Mouse (Mus musculus): ENCODE results near the gene Rps27rt. TPM values are rescaled to one million over a fixed set of nuclear protein-coding genes. Genes with fewer than 3 reads are reported as not detected.
"Not testable (repeated sequence)": the region's sequence is repeated elsewhere in the genome, so short reads cannot be mapped to it uniquely, and the experiment has no call there.

Gene Rps27rt
- total and polyA plus RNA-seq, 2 experiments, result 7.2 to 12.2 TPM

- WGBS, result under 1% methylated on average over 77 of the region's 86 CpGs
- Histone ChIP-seq H3K27ac (replicated peaks; ENCODE audit: insufficient read depth, low read depth, low read length) (no peak within 1 kb of the TSS), H3K4me1 (ENCODE audit: control insufficient read depth, insufficient read depth, low read length) (no peaks in the 10 kb centered on the region), H3K36me3 (ENCODE audit: control insufficient read depth, insufficient read depth, low read length) (no peaks in the 10 kb centered on the region), H3K27me3 (ENCODE audit: control insufficient read depth, insufficient read depth, low read length) (peaks cover 21% of the 10 kb centered on the region), H3K79me2 (ENCODE audit: control insufficient read depth, insufficient read depth, low read length) (no peaks in the 10 kb centered on the region), H3K4me3 (ENCODE audit: insufficient read depth, low read depth, low read length) (peak within 1 kb of the TSS; percentile 56), H3K9ac (ENCODE audit: low read depth, low read length) (peak within 1 kb of the TSS; percentile 76)
- DNase-seq (ENCODE audit: extremely low read depth, low read depth, low spot score), result no peak
- TF ChIP-seq CTCF (IDR thresholded peaks at IDR 0.05; ENCODE audit: low read depth, low read length) (no peak), POLR2A (IDR thresholded peaks at IDR 0.05; ENCODE audit: extremely low read depth, insufficient read depth, low read length) (no peak)
Observed at GRCm38 (mm10) chr9:114978281-114979111, 4.0 kb downstream of the Rps27rt start, which contains the start of gene Osbpl10. TSS of gene Osbpl10 (plus strand) at chr9:114978569.

DNA sequence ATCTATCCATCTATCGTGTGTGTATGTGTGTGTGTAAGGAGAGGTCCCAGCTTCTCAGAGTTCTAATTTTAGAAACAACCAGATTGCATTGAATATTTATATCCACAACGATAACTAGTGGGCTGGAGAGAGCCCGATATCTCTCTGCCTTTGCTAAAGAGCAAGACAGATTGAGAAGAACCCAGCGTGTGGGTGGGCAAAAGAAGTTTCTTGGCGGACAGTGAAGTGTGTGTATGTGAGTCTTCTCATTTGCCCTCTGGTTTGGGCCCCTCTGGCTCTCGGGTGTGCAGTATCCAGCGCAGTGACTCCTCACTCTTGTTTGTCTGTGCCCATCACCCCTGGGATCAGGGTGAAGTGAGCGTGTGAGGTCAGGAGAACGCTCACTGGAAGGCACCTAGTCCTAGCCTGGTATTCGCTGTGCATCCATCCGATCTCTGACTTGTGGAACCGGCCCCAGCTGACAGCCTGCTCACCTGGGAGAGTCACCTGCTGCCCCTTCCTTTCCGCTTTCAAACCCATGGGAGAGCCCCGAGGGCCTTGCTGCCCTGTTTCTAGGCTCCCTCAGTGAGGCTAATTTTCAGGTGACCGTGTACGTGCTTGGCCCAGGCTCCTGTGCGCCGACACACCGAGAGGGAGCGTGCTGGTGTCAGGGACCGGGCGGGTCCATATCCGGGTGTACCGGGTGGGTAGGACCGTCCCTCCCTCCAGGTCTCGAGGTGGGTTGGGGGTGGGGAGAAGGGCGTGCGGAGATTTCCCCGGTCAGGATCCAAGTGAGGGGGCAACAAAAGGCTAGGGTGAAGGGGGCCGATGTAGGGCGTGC lies 4.9 kb downstream of the Rps27rt start:
- no peaks in the 10 kb centered on the region for H3K79me2 ChIP-seq (ENCODE audit: control insufficient read depth, insufficient read depth, low read length)
- no peak overlapping the region for H3K27ac ChIP-seq (replicated peaks; ENCODE audit: insufficient read depth, low read depth, low read length)
- 0 out of 2 replicates have a peak overlapping the region, but pooled peaks have one; percentile 28 for H3K9ac ChIP-seq (ENCODE audit: low read depth, low read length)
- 13% methylated on average over 31 of the region's 31 CpGs for WGBS
- H3K36me3 ChIP-seq (ENCODE audit: control insufficient read depth, insufficient read depth, low read length), result no peaks in the 10 kb centered on the region
- peak overlapping the region; percentile 56; the same call in 1 of the 2 replicates for H3K4me3 ChIP-seq (ENCODE audit: insufficient read depth, low read depth, low read length)
- no peak for DNase-seq (ENCODE audit: extremely low read depth, low read depth, low spot score)
- H3K4me1 ChIP-seq (ENCODE audit: control insufficient read depth, insufficient read depth, low read length), result no peaks in the 10 kb centered on the region
- TF ChIP-seq CTCF (IDR thresholded peaks at IDR 0.05; ENCODE audit: low read depth, low read length) (no peak), POLR2A (IDR thresholded peaks at IDR 0.05; ENCODE audit: extremely low read depth, insufficient read depth, low read length) (no peak)
- peaks cover 21% of the 10 kb centered on the region for H3K27me3 ChIP-seq (ENCODE audit: control insufficient read depth, insufficient read depth, low read length)

GRCm38 (mm10) chr9:114966286-114966685 lies 16.3 kb downstream of the Rps27rt start:
- H3K4me3 ChIP-seq (ENCODE audit: insufficient read depth, low read depth, low read length); H3K27ac ChIP-seq (replicated peaks; ENCODE audit: insufficient read depth, low read depth, low read length); H3K27me3 ChIP-seq (ENCODE audit: control insufficient read depth, insufficient read depth, low read length); H3K36me3 ChIP-seq (ENCODE audit: control insufficient read depth, insufficient read depth, low read length); DNase-seq (ENCODE audit: extremely low read depth, low read depth, low spot score); H3K4me1 ChIP-seq (ENCODE audit: control insufficient read depth, insufficient read depth, low read length); H3K9ac ChIP-seq (ENCODE audit: low read depth, low read length); H3K79me2 ChIP-seq (ENCODE audit: control insufficient read depth, insufficient read depth, low read length): not testable (repeated sequence)
- WGBS, result 89% methylated on average over 7 of the region's 7 CpGs

DNA sequence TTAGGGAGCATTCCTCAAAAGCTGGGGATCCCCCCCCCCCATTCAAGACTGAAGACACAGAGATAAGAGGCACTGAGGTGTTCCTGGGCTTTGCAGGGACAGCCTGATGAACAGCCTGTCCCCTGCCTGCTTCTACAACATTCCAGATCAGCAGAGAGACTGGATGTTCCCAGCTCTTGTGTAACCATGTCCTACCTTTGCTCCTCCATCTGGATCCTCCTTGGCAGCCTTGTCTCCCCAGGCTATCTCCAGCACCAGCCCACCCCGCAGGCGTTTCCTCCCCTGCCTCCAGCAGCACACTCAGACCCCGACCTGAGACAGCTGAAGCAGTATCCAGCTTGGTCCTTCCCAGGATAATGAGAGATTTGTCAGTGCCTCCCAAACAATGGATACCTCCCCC lies 18.4 kb downstream of the Rps27rt start:
- no peaks in the 10 kb centered on the region for H3K27me3 ChIP-seq (ENCODE audit: control insufficient read depth, insufficient read depth, low read length)
- WGBS, result 69% methylated on average over 3 of the region's 3 CpGs
- TF ChIP-seq CTCF (IDR thresholded peaks at IDR 0.05; ENCODE audit: low read depth, low read length), result no peak
- no peak for TF ChIP-seq POLR2A (IDR thresholded peaks at IDR 0.05; ENCODE audit: extremely low read depth, insufficient read depth, low read length)
- no peaks in the 10 kb centered on the region for H3K36me3 ChIP-seq (ENCODE audit: control insufficient read depth, insufficient read depth, low read length)
- no peak overlapping the region for H3K9ac ChIP-seq (ENCODE audit: low read depth, low read length)
- DNase-seq (ENCODE audit: extremely low read depth, low read depth, low spot score), result no peak
- H3K27ac ChIP-seq (replicated peaks; ENCODE audit: insufficient read depth, low read depth, low read length), result no peak overlapping the region
- no peaks in the 10 kb centered on the region for H3K79me2 ChIP-seq (ENCODE audit: control insufficient read depth, insufficient read depth, low read length)
- H3K4me3 ChIP-seq (ENCODE audit: insufficient read depth, low read depth, low read length), result no peak overlapping the region
- no peaks in the 10 kb centered on the region for H3K4me1 ChIP-seq (ENCODE audit: control insufficient read depth, insufficient read depth, low read length)

- Histone ChIP-seq H3K36me3 (ENCODE audit: control insufficient read depth, insufficient read depth, low read length) (no peaks in the 10 kb centered on the region), H3K9ac (ENCODE audit: low read depth, low read length) (no peak overlapping the region), H3K79me2 (ENCODE audit: control insufficient read depth, insufficient read depth, low read length) (no peaks in the 10 kb centered on the region), H3K27me3 (ENCODE audit: control insufficient read depth, insufficient read depth, low read length) (no peaks in the 10 kb centered on the region), H3K27ac (replicated peaks; ENCODE audit: insufficient read depth, low read depth, low read length) (no peak overlapping the region), H3K4me3 (ENCODE audit: insufficient read depth, low read depth, low read length) (no peak overlapping the region), H3K4me1 (ENCODE audit: control insufficient read depth, insufficient read depth, low read length) (no peaks in the 10 kb centered on the region)
- no peak for DNase-seq (ENCODE audit: extremely low read depth, low read depth, low spot score)
- WGBS, result 80% methylated on average over 6 of the region's 6 CpGs
- TF ChIP-seq POLR2A (IDR thresholded peaks at IDR 0.05; ENCODE audit: extremely low read depth, insufficient read depth, low read length), result no peak
- no peak for TF ChIP-seq CTCF (IDR thresholded peaks at IDR 0.05; ENCODE audit: low read depth, low read length)
Observed at GRCm38 (mm10) chr9:114960844-114961243, 21.7 kb downstream of the Rps27rt start.
